Mouse (Mus musculus) forebrain, embryonic 10.5 days (tissue): ENCODE data around the gene Phkb. TPM values are rescaled to one million over a fixed set of nuclear protein-coding genes. Genes with fewer than 3 reads are reported as not detected.

Experiments
- DNase-seq: peaks from one replicate; pipeline ENCODE4 v3.0.0-alpha.2; 2017; ENCODE audit warnings: low spot score; ENCODE audit errors: extremely low spot score
- H3K27ac ChIP-seq: fragments of 300-500 bp; sonication (generic); 2 replicates; pipeline ENCODE4 v1.5.1; 2016; ENCODE audit warnings: mild to moderate bottlenecking
- H3K27me3 ChIP-seq: fragments of 300-500 bp; sonication (generic); 2 replicates; pipeline ENCODE4 v1.6.1; 2016; ENCODE audit warnings: mild to moderate bottlenecking; ENCODE audit not compliant: poor library complexity, severe bottlenecking
- H3K36me3 ChIP-seq: fragments of 300-500 bp; sonication (generic); replicated peaks from 2 replicates; pipeline ENCODE4 v1.6.1; 2016; ENCODE audit warnings: mild to moderate bottlenecking, moderate library complexity
- H3K4me1 ChIP-seq: fragments of 300-500 bp; sonication (generic); 2 replicates; pipeline ENCODE4 v1.6.1; 2016
- H3K4me3 ChIP-seq: fragments of 300-500 bp; sonication (generic); 2 replicates; pipeline ENCODE4 v1.5.1; 2016; ENCODE audit warnings: mild to moderate bottlenecking, moderate library complexity
- H3K9me3 ChIP-seq: fragments of 300-500 bp; sonication (generic); 2 replicates; pipeline ENCODE4 v1.6.1; 2016; ENCODE audit warnings: mild to moderate bottlenecking, moderate library complexity
- WGBS: fragments of 180-500 bp; shearing (Covaris S2); methylation state at CpG from one replicate; pipeline ENCODE4 v1.1.7; 2016; 5-methylcytosine and 5-hydroxymethylcytosine counted together
- polyA plus RNA-seq: library from polyadenylated mRNA; unstranded; fragments of >200 nt; fragmentation: Nextera tagmentation; extraction: Ambion mirVana; gene quantifications from 2 replicates; pipeline ENCODE4 v1.2.1, GENCODE M21; 2016

Gene Phkb
- polyA plus RNA-seq, 1 experiment from 2014 or later: 52.7 TPM

DNA sequence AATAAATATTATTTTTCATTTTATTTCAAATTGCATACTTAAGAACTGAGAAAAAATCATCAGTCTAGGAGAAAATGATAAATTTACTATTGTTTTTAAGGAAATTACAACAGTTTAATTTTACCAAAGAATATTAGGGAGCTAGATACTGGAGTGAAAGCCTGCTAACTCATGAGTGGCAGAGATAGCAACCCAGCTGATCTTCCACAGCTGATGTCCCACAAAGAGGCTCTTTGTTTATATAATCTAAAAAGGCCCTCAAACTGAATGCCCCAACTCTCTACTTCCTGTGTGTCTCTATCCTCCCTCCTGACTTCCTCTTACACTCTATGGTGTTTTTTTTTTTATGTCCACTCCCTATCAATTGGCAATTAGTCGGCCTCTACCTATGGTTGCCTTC lies 152.2 kb downstream of the Phkb start:
- Histone ChIP-seq H3K4me1 (no peaks in the 10 kb centered on the region), H3K27me3 (no peaks in the 10 kb centered on the region), H3K27ac (no peak overlapping the region), H3K36me3 (no peaks in the 10 kb centered on the region), H3K9me3 (no peaks in the 10 kb centered on the region; the same call in 1 of the 2 replicates), H3K4me3 (no peak overlapping the region)
- DNase-seq: no peak
- 88% methylated on average over 1 of the region's 1 CpGs for WGBS

GRCm38 (mm10) chr8:85993661-85994060 lies 152.9 kb downstream of the Phkb start:
- Histone ChIP-seq H3K27ac (no peak overlapping the region), H3K27me3 (no peaks in the 10 kb centered on the region), H3K4me3 (no peak overlapping the region), H3K36me3 (no peaks in the 10 kb centered on the region), H3K4me1 (no peaks in the 10 kb centered on the region), H3K9me3 (no peaks in the 10 kb centered on the region)
- no peak for DNase-seq
- WGBS: 89% methylated on average over 1 of the region's 1 CpGs

- Histone ChIP-seq H3K27ac (no peak overlapping the region), H3K36me3 (no peaks in the 10 kb centered on the region), H3K27me3 (no peaks in the 10 kb centered on the region), H3K4me1 (no peaks in the 10 kb centered on the region), H3K9me3 (no peaks in the 10 kb centered on the region), H3K4me3 (no peak overlapping the region)
- DNase-seq: no peak
- 80% methylated on average over 1 of the region's 1 CpGs for WGBS
These were observed 155.2 kb downstream of the Phkb start for GRCm38 (mm10) chr8:85995971-85996370.

- Histone ChIP-seq H3K4me1 (no peaks in the 10 kb centered on the region), H3K27ac (no peak overlapping the region), H3K27me3 (no peaks in the 10 kb centered on the region), H3K36me3 (no peaks in the 10 kb centered on the region), H3K4me3 (no peak overlapping the region), H3K9me3 (no peaks in the 10 kb centered on the region)
- no peak for DNase-seq
These were observed 165.7 kb downstream of the Phkb start for GRCm38 (mm10) chr8:86006485-86006884.

DNA sequence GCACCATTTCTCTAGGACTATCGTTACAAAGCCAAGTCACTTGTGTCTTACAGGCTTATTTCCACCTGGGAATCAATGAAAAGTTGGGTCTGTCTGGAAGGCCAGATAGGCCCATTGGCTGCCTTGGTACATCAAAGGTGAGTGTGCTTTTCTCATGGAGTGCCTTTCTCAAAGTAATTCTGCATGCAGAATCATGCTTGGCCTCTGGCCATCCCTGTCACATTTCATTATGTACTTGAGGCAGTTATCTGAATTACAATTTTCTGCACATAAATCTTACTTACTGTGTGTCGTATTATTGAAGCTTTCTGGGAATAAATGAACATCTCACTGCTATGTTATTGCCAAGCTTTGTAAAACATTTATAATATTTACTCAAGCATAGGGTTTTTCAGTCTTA lies 176.0 kb downstream of the Phkb start:
- no peaks in the 10 kb centered on the region for H3K4me1 ChIP-seq
- no peaks in the 10 kb centered on the region for H3K9me3 ChIP-seq
- no peak overlapping the region for H3K4me3 ChIP-seq
- no peaks in the 10 kb centered on the region for H3K27me3 ChIP-seq
- 91% methylated on average over 2 of the region's 2 CpGs for WGBS
- DNase-seq: no peak
- no peak overlapping the region for H3K27ac ChIP-seq
- peaks cover 4% of the 10 kb centered on the region; the same call in 1 of the 2 replicates for H3K36me3 ChIP-seq

GRCm38 (mm10) chr8:86028646-86029312 lies 188.0 kb downstream of the Phkb start:
- Histone ChIP-seq H3K9me3 (no peaks in the 10 kb centered on the region), H3K36me3 (peaks cover 6% of the 10 kb centered on the region), H3K27ac (no peak overlapping the region), H3K4me3 (no peak overlapping the region), H3K27me3 (no peaks in the 10 kb centered on the region), H3K4me1 (no peaks in the 10 kb centered on the region)
- DNase-seq: no peak
- WGBS: 87% methylated on average over 6 of the region's 6 CpGs

DNA sequence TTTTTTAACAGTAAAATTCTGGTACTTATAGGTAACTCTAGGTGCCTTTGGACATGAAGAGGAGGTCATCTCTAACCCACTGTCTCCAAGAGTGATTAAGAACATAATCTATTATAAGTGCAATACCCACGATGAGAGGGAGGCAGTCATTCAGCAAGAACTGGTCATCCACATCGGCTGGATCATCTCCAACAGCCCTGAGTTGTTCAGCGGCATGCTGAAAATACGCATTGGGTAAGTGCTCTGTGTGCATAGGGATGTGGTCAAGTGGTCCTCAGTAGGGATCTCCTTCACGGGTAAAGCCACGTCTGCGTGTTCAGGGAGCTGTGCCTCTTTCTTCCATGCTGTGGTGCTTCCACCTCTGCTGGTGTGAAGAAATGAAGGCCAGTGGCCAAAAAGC lies 188.7 kb downstream of the Phkb start:
- WGBS: 96% methylated on average over 7 of the region's 7 CpGs
- H3K4me3 ChIP-seq: no peak overlapping the region
- H3K36me3 ChIP-seq: peaks cover 6% of the 10 kb centered on the region
- H3K27me3 ChIP-seq: no peaks in the 10 kb centered on the region
- H3K9me3 ChIP-seq: no peaks in the 10 kb centered on the region
- H3K27ac ChIP-seq: no peak overlapping the region
- DNase-seq: no peak
- no peaks in the 10 kb centered on the region for H3K4me1 ChIP-seq

DNA sequence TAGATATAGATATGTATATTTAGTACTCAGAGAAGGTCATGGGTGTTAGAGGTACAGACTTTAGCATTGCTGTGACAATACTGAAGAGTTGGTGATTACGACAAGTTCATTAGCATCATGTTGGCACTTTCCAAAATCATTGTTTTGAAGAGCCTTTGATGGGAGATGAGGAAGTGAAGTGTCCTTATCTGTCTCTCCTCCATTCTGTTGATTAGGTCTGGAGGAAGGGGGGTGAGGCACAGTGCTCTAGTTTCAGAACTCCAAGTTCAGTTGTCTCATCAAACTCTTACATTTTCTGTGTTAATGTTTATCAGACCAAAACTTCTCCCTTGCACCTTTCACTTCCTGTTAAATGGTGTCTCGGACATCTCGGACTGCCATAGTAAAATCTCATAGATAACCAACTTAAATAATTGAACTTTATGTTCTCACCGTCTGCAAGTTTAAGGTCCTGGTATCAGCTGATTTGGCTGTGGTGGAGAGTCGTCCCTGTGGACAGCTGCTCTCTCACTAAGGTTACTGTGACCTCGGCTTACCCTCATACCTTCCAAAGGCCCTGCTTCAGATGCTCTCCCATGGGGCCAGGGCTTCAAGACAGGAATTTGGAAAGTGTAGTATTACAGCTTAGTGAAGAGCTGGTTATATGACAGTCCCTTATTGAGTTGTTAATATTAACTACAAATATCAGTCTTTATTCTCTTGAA lies 194.1 kb downstream of the Phkb start:
- DNase-seq: no peak
- no peak overlapping the region for H3K27ac ChIP-seq
- H3K36me3 ChIP-seq: peaks cover 6% of the 10 kb centered on the region
- 90% methylated on average over 6 of the region's 6 CpGs for WGBS
- H3K27me3 ChIP-seq: no peaks in the 10 kb centered on the region
- H3K9me3 ChIP-seq: no peaks in the 10 kb centered on the region
- no peaks in the 10 kb centered on the region for H3K4me1 ChIP-seq
- H3K4me3 ChIP-seq: no peak overlapping the region

- H3K4me1 ChIP-seq: no peaks in the 10 kb centered on the region
- H3K27ac ChIP-seq: no peak overlapping the region
- H3K4me3 ChIP-seq: no peak overlapping the region
- no peak for DNase-seq
- peaks cover 6% of the 10 kb centered on the region for H3K36me3 ChIP-seq
- no peaks in the 10 kb centered on the region for H3K27me3 ChIP-seq
- no peaks in the 10 kb centered on the region for H3K9me3 ChIP-seq
- WGBS: 86% methylated on average over 4 of the region's 4 CpGs
These were observed 194.6 kb downstream of the Phkb start for GRCm38 (mm10) chr8:86035371-86035770.

DNA sequence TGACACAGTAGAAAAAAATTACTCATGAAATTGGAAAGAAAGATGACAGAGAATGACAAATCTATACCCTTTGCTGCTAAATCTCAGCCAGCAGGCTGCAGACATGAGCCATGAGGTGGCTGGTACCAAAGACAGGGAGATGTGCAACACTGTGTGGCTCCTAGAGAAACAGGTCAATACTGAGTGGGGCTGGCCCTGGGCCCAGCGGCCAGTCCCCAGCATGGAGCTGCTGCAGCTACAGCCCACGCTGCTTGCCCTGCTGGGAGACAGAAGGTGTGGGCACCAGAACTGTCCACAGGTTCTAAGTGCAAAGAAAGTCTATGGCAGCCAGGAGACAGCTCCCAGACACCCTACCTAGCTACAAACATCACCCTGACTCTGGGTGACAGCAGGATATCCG lies 197.7 kb downstream of the Phkb start:
- Histone ChIP-seq H3K4me3 (no peak overlapping the region), H3K36me3 (no peaks in the 10 kb centered on the region; the same call in 1 of the 2 replicates), H3K4me1 (peaks cover 4% of the 10 kb centered on the region; the same call in 1 of the 2 replicates), H3K27me3 (no peaks in the 10 kb centered on the region), H3K27ac (no peak overlapping the region), H3K9me3 (no peaks in the 10 kb centered on the region)
- 92% methylated on average over 3 of the region's 3 CpGs for WGBS
- DNase-seq: no peak

GRCm38 (mm10) chr8:86042049-86042448 lies 201.3 kb downstream of the Phkb start:
- H3K4me3 ChIP-seq: no peak overlapping the region
- H3K36me3 ChIP-seq: peaks cover 9% of the 10 kb centered on the region; the same call in 1 of the 2 replicates
- 22% methylated on average over 2 of the region's 2 CpGs for WGBS
- H3K27ac ChIP-seq: no peak overlapping the region
- H3K4me1 ChIP-seq: peaks cover 4% of the 10 kb centered on the region; the same call in 1 of the 2 replicates
- H3K9me3 ChIP-seq: no peaks in the 10 kb centered on the region
- DNase-seq: no peak
- no peaks in the 10 kb centered on the region for H3K27me3 ChIP-seq

- Histone ChIP-seq H3K36me3 (peaks cover 4% of the 10 kb centered on the region), H3K9me3 (no peaks in the 10 kb centered on the region), H3K4me1 (no peaks in the 10 kb centered on the region), H3K27ac (no peak overlapping the region), H3K4me3 (no peak overlapping the region), H3K27me3 (no peaks in the 10 kb centered on the region)
- DNase-seq: no peak
- WGBS: 87% methylated on average over 3 of the region's 3 CpGs
These were observed 210.1 kb downstream of the Phkb start for GRCm38 (mm10) chr8:86050882-86051281.

DNA sequence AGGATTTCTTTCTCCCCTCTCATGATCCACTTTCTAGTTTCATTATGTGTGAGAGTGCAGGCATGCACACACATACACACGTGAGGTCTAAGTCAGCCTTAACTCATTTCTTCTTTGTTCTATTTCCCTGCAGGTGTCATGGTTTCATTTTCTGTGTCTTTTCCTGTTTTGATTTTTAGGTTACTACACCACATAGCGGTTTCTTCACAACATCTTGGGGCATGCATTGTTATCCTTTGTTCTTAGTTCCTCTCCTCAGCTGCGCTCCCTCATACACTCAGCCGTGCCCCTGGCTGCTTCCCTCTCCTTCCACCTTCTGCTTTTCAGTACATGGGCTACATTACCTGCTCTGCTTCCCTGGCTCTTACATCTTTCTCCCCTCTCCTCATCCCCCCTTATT lies 211.2 kb downstream of the Phkb start:
- no peaks in the 10 kb centered on the region for H3K4me1 ChIP-seq
- 85% methylated on average over 4 of the region's 4 CpGs for WGBS

More for the DNA sequence above, 211.2 kb downstream of the Phkb start:
- Histone ChIP-seq H3K27ac (no peak overlapping the region), H3K27me3 (no peaks in the 10 kb centered on the region), H3K9me3 (no peaks in the 10 kb centered on the region), H3K36me3 (peaks cover 10% of the 10 kb centered on the region), H3K4me3 (no peak overlapping the region)
- DNase-seq: no peak
